Mouse (Mus musculus) forelimb bud, embryonic 11.5 days (tissue): ENCODE data around the gene Sned1.

Source experiments
- DNase-seq: peaks from one replicate; pipeline ENCODE4 v3.0.0-alpha.2; 2012; ENCODE audit warnings: low read depth, low spot score

The Sned1 gene

DNA sequence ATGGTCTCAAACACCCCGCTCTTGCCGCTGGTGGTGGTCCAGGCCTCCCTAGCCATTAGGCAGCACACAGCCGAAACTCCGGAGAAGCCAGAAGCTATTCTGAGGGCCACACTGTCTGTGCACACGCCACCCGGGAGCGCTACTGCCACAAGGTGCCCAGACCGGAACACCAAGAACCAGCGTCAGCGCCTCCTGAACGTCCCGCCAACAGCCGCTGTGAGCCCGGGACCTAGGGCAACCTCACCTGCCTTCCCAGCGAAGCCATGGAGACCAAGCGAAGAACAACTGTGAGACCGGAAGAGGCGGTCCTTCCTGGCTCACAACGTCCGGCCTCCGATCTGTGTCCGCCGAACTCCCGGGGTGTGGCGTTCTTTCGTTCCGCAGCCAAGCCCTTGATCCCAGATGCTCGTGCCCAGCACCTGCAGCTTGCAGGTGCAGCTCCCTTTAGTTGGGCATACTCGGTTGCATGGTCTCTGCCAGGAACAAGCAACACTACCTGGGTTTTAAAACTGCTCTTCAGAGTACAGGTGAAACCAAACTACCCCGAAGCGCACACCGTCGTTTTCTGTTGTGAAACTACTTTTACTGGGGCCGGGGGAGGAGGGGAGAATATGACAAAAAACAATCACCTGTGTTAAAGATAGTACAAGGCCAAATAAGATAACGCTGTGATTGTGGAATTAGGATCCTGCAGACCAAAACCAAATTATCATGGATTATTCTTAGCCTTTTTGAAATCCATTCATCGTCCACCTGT, 70.1 kb downstream of the Sned1 start, which contains the start of gene Mterf4:
TSS of gene Mterf4 (minus strand) at position 335 of the 757 bp plus-strand sequence.
- DNase-seq, result peak; percentile 85

DNA sequence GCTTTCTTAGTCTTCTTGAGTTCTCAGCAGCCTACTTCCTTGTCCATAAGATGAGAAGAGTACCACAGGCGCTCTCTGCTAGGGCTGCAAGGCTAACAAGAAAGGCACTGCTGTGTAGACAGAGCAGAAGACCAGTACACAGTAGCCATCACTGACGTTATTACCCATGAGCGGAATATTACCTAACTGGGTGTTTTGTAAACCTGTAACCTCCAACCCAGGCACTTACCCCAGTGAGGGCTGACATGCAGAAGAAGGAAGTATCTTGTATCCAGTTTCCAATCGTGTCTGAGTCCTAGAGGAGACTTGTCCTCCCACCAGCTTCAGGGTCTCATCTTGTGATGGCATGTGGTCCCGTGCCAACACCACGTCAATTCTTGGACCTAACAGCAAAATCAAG, 88.3 kb downstream of the Sned1 start:
- DNase-seq, result no peak

GRCm38 (mm10) chr1:93326446-93326845, 90.8 kb downstream of the Sned1 start:
- DNase-seq, result no peak

DNA sequence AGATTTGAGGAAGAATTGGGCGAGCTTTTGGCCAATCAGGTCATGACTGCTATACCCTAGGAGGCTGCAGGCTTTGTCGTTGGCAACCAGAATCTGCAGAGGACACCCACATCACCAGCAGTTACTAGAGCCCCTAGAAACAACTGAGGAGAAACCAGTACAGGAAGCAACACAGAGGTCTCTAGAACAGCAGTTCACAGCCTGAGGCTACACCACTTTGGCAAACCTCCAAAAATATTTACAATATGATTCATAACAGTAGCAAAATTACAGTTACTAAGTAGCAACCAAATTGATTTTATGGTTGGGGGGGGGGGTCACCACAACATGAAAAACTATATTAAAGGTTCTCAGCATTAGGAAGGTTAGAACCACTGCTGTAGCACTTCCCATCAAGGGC, 99.0 kb downstream of the Sned1 start:
- DNase-seq, result no peak

DNA sequence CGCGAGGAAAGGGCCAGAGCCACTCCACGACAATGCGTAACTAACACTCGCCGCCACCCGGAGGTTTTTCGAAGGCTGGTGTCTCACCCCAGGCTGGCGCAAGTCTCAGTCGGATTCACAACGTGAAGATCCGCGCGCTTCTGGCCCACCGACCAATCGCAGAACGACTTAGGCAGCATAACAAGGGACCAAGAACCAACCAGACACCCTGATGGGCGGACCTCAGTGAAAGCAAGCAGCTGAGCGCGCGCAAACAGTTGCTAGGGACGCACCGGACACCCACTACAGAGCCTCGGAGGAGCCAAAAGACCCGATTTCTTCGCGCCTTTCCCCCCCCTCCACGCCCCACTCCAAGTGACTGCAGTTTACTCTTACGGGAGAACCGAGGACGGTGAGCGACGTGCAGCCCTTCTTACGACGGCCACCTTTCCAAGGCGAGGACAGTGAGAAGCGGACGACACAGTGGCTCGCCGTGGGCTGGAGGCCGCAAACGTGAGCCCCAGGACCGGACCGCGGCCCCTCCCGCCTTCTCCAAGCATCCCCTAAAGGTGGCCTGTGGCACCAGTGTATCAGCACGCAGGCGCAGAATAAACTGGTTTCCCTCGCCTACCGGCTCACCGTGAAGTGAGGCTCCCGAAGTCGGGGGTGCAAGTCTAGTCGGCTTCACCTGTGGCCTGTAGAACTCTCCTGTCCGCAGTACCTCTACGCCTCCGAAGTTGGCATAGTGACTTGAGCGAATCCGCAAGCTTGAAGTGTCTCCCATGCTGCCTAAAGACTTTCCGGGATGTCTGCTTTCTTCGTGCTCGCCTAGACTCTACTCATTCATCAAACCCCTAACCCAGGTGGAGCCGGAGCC, 107.2 kb downstream of the Sned1 start, which contains the start of the genes Ppp1r7 and Pask:
TSS of gene Ppp1r7 (plus strand) at position 207 of the 856 bp plus-strand sequence.
TSS of gene Pask (minus strand) at position 835 of the 856 bp plus-strand sequence.
- peak; percentile 95 for DNase-seq

GRCm38 (mm10) chr1:93343504-93344047, 107.9 kb downstream of the Sned1 start:
- peak; percentile 96 for DNase-seq

DNA sequence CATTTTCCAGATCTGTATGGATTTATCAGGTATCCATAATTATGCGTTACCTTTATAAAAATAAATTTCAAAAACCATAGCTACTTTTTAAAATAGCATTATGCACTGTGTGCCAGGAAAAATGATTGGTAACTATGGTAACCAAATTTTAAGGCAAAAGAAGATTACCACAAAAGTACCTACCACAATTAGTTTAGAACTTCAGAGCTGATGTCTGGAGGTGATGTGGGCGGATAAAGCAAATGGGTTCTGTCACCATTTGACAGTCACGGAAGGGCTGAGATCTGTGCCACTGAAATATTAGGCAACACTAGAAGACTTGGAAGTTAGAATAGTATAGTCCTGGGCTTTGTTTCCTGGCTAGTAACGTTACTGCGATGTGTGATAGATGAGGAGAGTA, 111.5 kb downstream of the Sned1 start:
- DNase-seq, result no peak

- no peak for DNase-seq
These were observed 114.1 kb downstream of the Sned1 start for GRCm38 (mm10) chr1:93349701-93350100.
